In genomic region chr6:67170674-67170946, GRCm38 (mm10) we compare ENCODE assay signal across 8 mouse cellular contexts.
A peak's percentile ranks its signal among the peaks of the same experiment; 100 is the strongest.
DNase-seq lines count a peak whose midpoint lies in the region; ATAC-seq lines count a peak whose summit lies in the region.

No protein-coding gene starts in this region.

- 87% methylated on average over 5 of the region's 5 CpGs for WGBS in heart, embryonic 16.5 days
- 73% methylated on average over 5 of the region's 5 CpGs for WGBS in neural tube, embryonic 12.5 days
- WGBS in limb, embryonic 12.5 days = 82% methylated on average over 5 of the region's 5 CpGs

- no peaks in the 10 kb centered on the region for H3K4me1 ChIP-seq in heart, embryonic 16.5 days (ENCODE audit: control insufficient read depth, insufficient read depth, low read length)
- H3K4me1 ChIP-seq in neural tube, embryonic 12.5 days = no peaks in the 10 kb centered on the region
- no peaks in the 10 kb centered on the region for H3K4me1 ChIP-seq in limb, embryonic 12.5 days (replicated peaks)

- H3K36me3 ChIP-seq in heart, embryonic 16.5 days (ENCODE audit: control insufficient read depth, insufficient read depth) = no peaks in the 10 kb centered on the region
- no peaks in the 10 kb centered on the region for H3K36me3 ChIP-seq in neural tube, embryonic 12.5 days
- no peaks in the 10 kb centered on the region for H3K36me3 ChIP-seq in limb, embryonic 12.5 days

- peak overlapping the region; percentile 52 for H3K4me2 ChIP-seq in heart, embryonic 16.5 days (ENCODE audit: low read depth, low read length)
- H3K4me2 ChIP-seq in neural tube, embryonic 12.5 days (replicated peaks) = peak overlapping the region; percentile 4; the same call in 1 of the 2 replicates
- H3K4me2 ChIP-seq in limb, embryonic 12.5 days = peak overlapping the region; percentile 35

- no peak overlapping the region; the same call in 1 of the 2 replicates for H3K4me3 ChIP-seq in heart, embryonic 16.5 days (ENCODE audit: low read length)
- H3K4me3 ChIP-seq in neural tube, embryonic 12.5 days = no peak overlapping the region
- H3K4me3 ChIP-seq in limb, embryonic 12.5 days (replicated peaks) = 0 out of 2 replicates have a peak overlapping the region, but pooled peaks have one; percentile 5

- 0 out of 2 replicates have a peak, but pooled peaks have one; percentile 39 for ATAC-seq in heart, embryonic 16.5 days (replicated peaks; ENCODE audit: extremely low read depth, insufficient read depth, low FRiP score)
- ATAC-seq in neural tube, embryonic 12.5 days (ENCODE audit: low FRiP score, low read depth) = no peak
- no peak; the same call in 1 of the 2 replicates for ATAC-seq in limb, embryonic 12.5 days (ENCODE audit: insufficient number of reproducible peaks, insufficient read depth, low FRiP score, low TSS enrichment, low read depth)

- H3K27ac ChIP-seq in heart, embryonic 16.5 days (ENCODE audit: low read length) = no peak overlapping the region
- H3K27ac ChIP-seq in neural tube, embryonic 12.5 days = no peak overlapping the region
- H3K27ac ChIP-seq in limb, embryonic 12.5 days = peak overlapping the region; percentile 83

- no peaks in the 10 kb centered on the region for H3K9me3 ChIP-seq in heart, embryonic 16.5 days (replicated peaks; ENCODE audit: control insufficient read depth, low read length)
- H3K9me3 ChIP-seq in neural tube, embryonic 12.5 days = no peaks in the 10 kb centered on the region
- H3K9me3 ChIP-seq in limb, embryonic 12.5 days = 0 out of 2 replicates have a peak, but pooled peaks cover 3% of the 10 kb centered on the region

- H3K9ac ChIP-seq in heart, embryonic 16.5 days (ENCODE audit: low read length) = peak overlapping the region; percentile 26; the same call in 1 of the 2 replicates
- no peak overlapping the region for H3K9ac ChIP-seq in neural tube, embryonic 12.5 days
- H3K9ac ChIP-seq in limb, embryonic 12.5 days (replicated peaks) = no peak overlapping the region; the same call in 1 of the 2 replicates

- intact Hi-C loops in left cerebral cortex, postnatal 14 days (cut with DNase I) = loop anchor here (5.0 kb wide), 1 partner anchor 267 kb away; no protein-coding TSS in a partner anchor

- DNase-seq in heart, adult 8-10 months (ENCODE audit: low spot score) = no peak
- DNase-seq in neural tube, embryonic 10.5 days (ENCODE audit: extremely low spot score, low spot score) = no peak
- DNase-seq in ovary, postnatal 10 days (ENCODE audit: low spot score) = no peak
- no peak for DNase-seq in left cerebral cortex, postnatal 14 days (ENCODE audit: low spot score in 2 of 2)
- no peak for DNase-seq in cerebellum, adult 9-10 months

- H3K27me3 ChIP-seq in heart, embryonic 16.5 days (ENCODE audit: control insufficient read depth, insufficient read depth, low read length) = no peaks in the 10 kb centered on the region
- no peaks in the 10 kb centered on the region for H3K27me3 ChIP-seq in neural tube, embryonic 12.5 days (replicated peaks)
- H3K27me3 ChIP-seq in limb, embryonic 12.5 days = no peaks in the 10 kb centered on the region
